Mouse (Mus musculus) cortical plate, adult 2 months (tissue): ENCODE data around the gene Prrg1.
A peak's percentile ranks its signal among the peaks of the same experiment; 100 is the strongest.

Experiments used
- CTCF ChIP-seq: fragments of 200-500 bp; IDR thresholded peaks from 2 replicates; pipeline ENCODE4 v1.5.1; 2011; ENCODE audit warnings: mild to moderate bottlenecking, control low read depth, low read length; ENCODE audit not compliant: insufficient read depth; ENCODE audit errors: extremely low read depth
- POLR2A ChIP-seq: fragments of 200-500 bp; IDR thresholded peaks from 2 replicates; pipeline ENCODE4 v1.6.1; 2011; ENCODE audit warnings: mild to moderate bottlenecking, low read length, control low read depth; ENCODE audit not compliant: insufficient read depth; ENCODE audit errors: extremely low read depth

GRCm38 (mm10) chrX:78539734-78540133, 44.0 kb downstream of the Prrg1 start:
- 0 out of 2 replicates have a peak, but pooled peaks have one; percentile 1 for TF ChIP-seq CTCF
- no peak for TF ChIP-seq POLR2A
